Mouse (Mus musculus) myocyte (in vitro differentiated cells): ENCODE data around the gene Dmbx1. TPM values are rescaled to one million over a fixed set of nuclear protein-coding genes. Genes with fewer than 3 reads are reported as not detected.
A peak's percentile ranks its signal among the peaks of the same experiment; 100 is the strongest.

Source experiments
- H3K27me3 ChIP-seq: one replicate; pipeline ENCODE4 v1.6.1; 2011; ENCODE audit not compliant: control insufficient read depth, insufficient read depth, insufficient read length
- H3K36me3 ChIP-seq: one replicate; pipeline ENCODE4 v1.6.1; 2011; ENCODE audit not compliant: control insufficient read depth, insufficient read depth
- H3K4me2 ChIP-seq: one replicate; pipeline ENCODE4 v1.6.1; 2011; ENCODE audit warnings: low read depth, control low read depth
- H3K4me3 ChIP-seq: one replicate; pipeline ENCODE4 v1.5.1; 2011; ENCODE audit warnings: mild to moderate bottlenecking, control low read depth, moderate library complexity
- H3K79me2 ChIP-seq: one replicate; pipeline ENCODE4 v1.6.1; 2011; ENCODE audit not compliant: control insufficient read depth, insufficient read depth
- H3ac ChIP-seq: one replicate; pipeline ENCODE4 v1.6.1; 2011; ENCODE audit not compliant: control insufficient read depth, insufficient read length
- CEBPB ChIP-seq: IDR thresholded peaks from 2 replicates; pipeline ENCODE4 v1.6.1; 2011; ENCODE audit warnings: mild to moderate bottlenecking, moderate library complexity; ENCODE audit not compliant: poor library complexity, insufficient read depth, severe bottlenecking
- E2F4 ChIP-seq: IDR thresholded peaks from one replicate; pipeline ENCODE4 v1.6.1; 2011; ENCODE audit warnings: mild to moderate bottlenecking, control low read depth, moderate library complexity; ENCODE audit not compliant: insufficient read depth
- MAX ChIP-seq: IDR thresholded peaks from one replicate; pipeline ENCODE4 v1.6.1; 2011; ENCODE audit warnings: low read depth, mild to moderate bottlenecking, control low read depth
- MYOD1 ChIP-seq, 3 experiments: IDR thresholded peaks; one replicate each; pipeline ENCODE4 v1.6.1; 2011; ENCODE audit warnings: control low read depth in 2 of 3, low read depth in 2 of 3, mild to moderate bottlenecking in 2 of 3, moderate library complexity in 1 of 3; ENCODE audit not compliant: insufficient read length in 2 of 3, control insufficient read depth in 1 of 3
- MYOG ChIP-seq, 3 experiments: IDR thresholded peaks; one replicate each; pipeline ENCODE4 v1.6.1; 2011; ENCODE audit warnings: control low read depth in 2 of 3, low read depth in 2 of 3, mild to moderate bottlenecking in 2 of 3; ENCODE audit not compliant: insufficient read length in 2 of 3, control insufficient read depth in 1 of 3, insufficient read depth in 1 of 3
- POLR2A ChIP-seq: IDR thresholded peaks from one replicate; pipeline ENCODE4 v1.6.1; 2011; ENCODE audit warnings: low read depth, mild to moderate bottlenecking, control low read depth, moderate library complexity; ENCODE audit not compliant: insufficient read length
- POLR2AphosphoS2 ChIP-seq: IDR thresholded peaks from one replicate; pipeline ENCODE4 v1.6.1; 2011; ENCODE audit warnings: low read depth, control low read depth; ENCODE audit not compliant: insufficient read length
- REST ChIP-seq: IDR thresholded peaks from one replicate; pipeline ENCODE4 v1.6.1; 2011; ENCODE audit warnings: mild to moderate bottlenecking, control low read depth, moderate library complexity; ENCODE audit not compliant: insufficient read depth, insufficient read length
- SRF ChIP-seq: IDR thresholded peaks from one replicate; pipeline ENCODE4 v1.6.1; 2011; ENCODE audit warnings: low read depth; ENCODE audit not compliant: control insufficient read depth, insufficient read length
- TCF12 ChIP-seq: IDR thresholded peaks from one replicate; pipeline ENCODE4 v1.6.1; 2011; ENCODE audit warnings: mild to moderate bottlenecking, control low read depth; ENCODE audit not compliant: poor library complexity, insufficient read depth, severe bottlenecking
- TCF3 ChIP-seq: IDR thresholded peaks from one replicate; pipeline ENCODE4 v1.6.1; 2011; ENCODE audit warnings: low read depth, control low read depth; ENCODE audit not compliant: insufficient read length
- USF1 ChIP-seq: IDR thresholded peaks from one replicate; pipeline ENCODE4 v1.6.1; 2011; ENCODE audit warnings: low read depth, mild to moderate bottlenecking, control low read depth, moderate library complexity
- polyA plus RNA-seq: library from polyadenylated mRNA; unstranded; fragments of >200 nt; fragmentation: generic; extraction: Trizol; gene quantifications from one replicate; pipeline ENCODE4 v1.2.1, GENCODE M21; 2012; ENCODE audit warnings: missing spikeins

The Dmbx1 gene
- polyA plus RNA-seq = 0.01 TPM

- H3K4me2 ChIP-seq = peak within 1 kb of the TSS; percentile 18
- H3K4me3 ChIP-seq = no peak within 1 kb of the TSS
- peaks cover 93% of the 10 kb centered on the region for H3K27me3 ChIP-seq
- no peaks in the 10 kb centered on the region for H3K36me3 ChIP-seq
- no peak within 1 kb of the TSS for H3ac ChIP-seq
- TF ChIP-seq MAX = no peak
- no peak for TF ChIP-seq E2F4
- TF ChIP-seq POLR2A = no peak
- TF ChIP-seq TCF3 = no peak
- no peak for TF ChIP-seq SRF
- no peak for TF ChIP-seq MYOD1 (IDR thresholded peaks at IDR 0.05; ENCODE audit: control insufficient read depth in 1 of 3, insufficient read length in 2 of 3, low read depth in 2 of 3)
- TF ChIP-seq MYOG (IDR thresholded peaks at IDR 0.05; ENCODE audit: control insufficient read depth in 1 of 3, insufficient read depth in 1 of 3, insufficient read length in 2 of 3, low read depth in 2 of 3) = no peak
- no peak for TF ChIP-seq USF1
- no peak for TF ChIP-seq REST
- TF ChIP-seq POLR2AphosphoS2 = no peak
- TF ChIP-seq TCF12 = no peak
- no peak for TF ChIP-seq CEBPB
- H3K79me2 ChIP-seq = no peaks in the 10 kb centered on the region
These were observed at the start of gene Dmbx1 for GRCm38 (mm10) chr4:115939295-115940102. TSS of gene Dmbx1 (minus strand) at chr4:115939926.

GRCm38 (mm10) chr4:115989382-115989781 lies 49.7 kb upstream of the Dmbx1 start:
- Histone ChIP-seq H3ac (no peak overlapping the region), H3K36me3 (no peaks in the 10 kb centered on the region), H3K27me3 (peaks cover 40% of the 10 kb centered on the region), H3K4me3 (no peak overlapping the region), H3K4me2 (no peak overlapping the region), H3K79me2 (no peaks in the 10 kb centered on the region)
- TF ChIP-seq CEBPB (no peak), POLR2A (no peak), TCF3 (no peak), MYOG (IDR thresholded peaks at IDR 0.05; ENCODE audit: control insufficient read depth in 1 of 3, insufficient read depth in 1 of 3, insufficient read length in 2 of 3, low read depth in 2 of 3) (no peak), E2F4 (no peak), MYOD1 (IDR thresholded peaks at IDR 0.05; ENCODE audit: control insufficient read depth in 1 of 3, insufficient read length in 2 of 3, low read depth in 2 of 3) (no peak)

GRCm38 (mm10) chr4:115987858-115988530 lies 48.3 kb upstream of the Dmbx1 start:
- H3K27me3 ChIP-seq = peaks cover 37% of the 10 kb centered on the region
- no peaks in the 10 kb centered on the region for H3K36me3 ChIP-seq
- H3ac ChIP-seq = no peak overlapping the region
- no peaks in the 10 kb centered on the region for H3K79me2 ChIP-seq
- TF ChIP-seq REST (no peak), POLR2AphosphoS2 (no peak), CEBPB (no peak), USF1 (no peak), TCF3 (no peak), E2F4 (no peak), MYOD1 (IDR thresholded peaks at IDR 0.05; ENCODE audit: control insufficient read depth in 1 of 3, insufficient read length in 2 of 3, low read depth in 2 of 3) (no peak), SRF (no peak), MAX (no peak), MYOG (IDR thresholded peaks at IDR 0.05; ENCODE audit: control insufficient read depth in 1 of 3, insufficient read depth in 1 of 3, insufficient read length in 2 of 3, low read depth in 2 of 3) (no peak), TCF12 (no peak), POLR2A (no peak)
- H3K4me3 ChIP-seq = no peak overlapping the region
- H3K4me2 ChIP-seq = no peak overlapping the region

- H3K27me3 ChIP-seq = peaks cover 36% of the 10 kb centered on the region
- no peaks in the 10 kb centered on the region for H3K36me3 ChIP-seq
- TF ChIP-seq REST (no peak), MYOG (IDR thresholded peaks at IDR 0.05; ENCODE audit: control insufficient read depth in 1 of 3, insufficient read depth in 1 of 3, insufficient read length in 2 of 3, low read depth in 2 of 3) (no peak), POLR2A (no peak), USF1 (no peak), POLR2AphosphoS2 (no peak), CEBPB (no peak), MYOD1 (IDR thresholded peaks at IDR 0.05; ENCODE audit: control insufficient read depth in 1 of 3, insufficient read length in 2 of 3, low read depth in 2 of 3) (no peak), TCF12 (no peak), SRF (no peak), TCF3 (no peak), MAX (no peak), E2F4 (no peak)
- H3K4me3 ChIP-seq = no peak overlapping the region
- H3K4me2 ChIP-seq = no peak overlapping the region
- no peaks in the 10 kb centered on the region for H3K79me2 ChIP-seq
- H3ac ChIP-seq = no peak overlapping the region
These were observed 47.7 kb upstream of the Dmbx1 start for GRCm38 (mm10) chr4:115987436-115987835.
